Mouse (Mus musculus): ENCODE data around the gene Pdzd2.

Gene Pdzd2

DNA sequence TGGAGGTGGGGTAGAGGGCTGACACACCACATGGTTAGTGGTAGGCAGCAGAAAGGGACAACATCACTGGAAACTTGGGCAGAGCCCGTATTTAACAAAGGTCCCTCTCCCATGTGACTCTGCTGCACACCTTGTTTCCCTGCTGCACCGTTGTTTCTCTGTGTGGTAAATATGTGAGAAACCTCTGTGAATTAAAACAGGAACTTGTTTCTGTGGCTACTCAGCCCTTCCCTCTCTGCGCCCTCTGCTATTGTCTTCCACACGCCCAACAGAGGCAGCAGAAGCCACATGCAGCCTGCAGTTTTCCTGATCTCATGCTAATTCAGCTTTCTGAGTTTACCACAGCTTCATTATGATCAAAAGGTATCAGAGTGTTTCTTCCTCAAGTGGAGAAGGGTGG is 239.1 kb downstream of the Pdzd2 start:
- in situ Hi-C loops (cut with MboI; ENCODE audit: low sequenced_read_pairs), result no loop called here

GRCm38 (mm10) chr15:12494084-12494483 is 245.6 kb downstream of the Pdzd2 start:
- in situ Hi-C loops (cut with MboI; ENCODE audit: low sequenced_read_pairs), result no loop called here

GRCm38 (mm10) chr15:12493258-12493657 is 246.5 kb downstream of the Pdzd2 start:
- in situ Hi-C loops (cut with MboI; ENCODE audit: low sequenced_read_pairs), result no loop called here

DNA sequence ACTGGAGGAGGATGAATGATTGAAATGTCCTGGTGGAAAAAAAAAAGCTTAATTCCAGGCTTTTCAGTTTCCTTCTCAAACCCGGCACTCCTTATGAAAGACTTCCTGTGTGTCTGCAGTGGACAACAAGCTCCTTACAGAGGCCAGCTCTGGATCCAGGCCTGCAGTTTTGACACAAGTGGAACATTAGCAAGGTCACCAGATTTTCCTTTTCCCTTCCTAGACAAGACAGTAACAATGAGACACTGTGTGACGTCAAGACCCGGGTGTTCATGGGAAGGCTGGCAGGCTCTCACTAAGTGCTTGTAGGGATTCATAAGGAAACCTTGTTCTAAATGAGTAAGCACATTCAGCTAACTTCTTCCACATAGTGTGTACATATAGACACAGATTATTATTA is 248.8 kb downstream of the Pdzd2 start:
- in situ Hi-C loops (cut with MboI; ENCODE audit: low sequenced_read_pairs), result no loop called here

DNA sequence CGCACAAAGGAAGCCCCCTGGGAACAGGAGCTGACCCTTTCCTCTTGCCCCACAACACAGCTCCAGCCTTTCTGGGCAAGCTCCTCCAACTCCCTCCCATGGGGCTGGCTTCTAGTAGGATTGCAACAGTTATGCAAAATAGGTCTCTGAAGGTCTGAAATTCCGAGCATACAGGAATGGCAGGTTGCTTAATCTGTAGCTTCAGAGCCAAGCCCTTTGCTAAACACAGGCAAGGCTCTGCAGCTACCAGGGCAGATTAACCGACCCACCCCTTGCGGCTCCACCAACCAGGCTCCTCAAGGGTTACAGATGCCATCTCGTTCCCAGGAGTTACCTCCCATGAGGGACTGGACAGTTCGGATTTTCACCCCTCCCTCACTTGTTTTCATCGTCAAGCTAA is 249.2 kb downstream of the Pdzd2 start:
- in situ Hi-C loops (cut with MboI; ENCODE audit: low sequenced_read_pairs), result no loop called here

DNA sequence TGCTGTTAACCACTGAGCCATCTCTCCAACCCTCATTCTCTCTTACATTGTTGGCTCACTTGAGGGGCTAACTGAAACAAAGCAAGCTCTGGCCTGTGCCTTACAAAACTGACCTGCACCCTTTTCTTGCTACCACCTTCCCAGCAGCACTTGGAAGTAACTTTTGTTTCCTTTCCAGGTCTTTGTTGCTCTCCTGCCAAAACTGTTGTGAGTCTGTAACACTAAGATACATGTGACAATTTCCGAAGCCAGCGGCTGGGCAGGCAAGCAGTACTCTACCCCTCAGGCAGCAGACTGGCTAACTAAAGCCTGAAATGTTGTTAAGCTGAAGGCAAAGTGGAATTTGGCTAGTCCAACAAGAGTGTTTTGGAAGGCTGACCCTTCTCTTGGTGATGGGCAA is 251.4 kb downstream of the Pdzd2 start:
- in situ Hi-C loops (cut with MboI; ENCODE audit: low sequenced_read_pairs), result no loop called here

GRCm38 (mm10) chr15:12481261-12481660 is 258.5 kb downstream of the Pdzd2 start:
- in situ Hi-C loops (cut with MboI; ENCODE audit: low sequenced_read_pairs), result no loop called here

DNA sequence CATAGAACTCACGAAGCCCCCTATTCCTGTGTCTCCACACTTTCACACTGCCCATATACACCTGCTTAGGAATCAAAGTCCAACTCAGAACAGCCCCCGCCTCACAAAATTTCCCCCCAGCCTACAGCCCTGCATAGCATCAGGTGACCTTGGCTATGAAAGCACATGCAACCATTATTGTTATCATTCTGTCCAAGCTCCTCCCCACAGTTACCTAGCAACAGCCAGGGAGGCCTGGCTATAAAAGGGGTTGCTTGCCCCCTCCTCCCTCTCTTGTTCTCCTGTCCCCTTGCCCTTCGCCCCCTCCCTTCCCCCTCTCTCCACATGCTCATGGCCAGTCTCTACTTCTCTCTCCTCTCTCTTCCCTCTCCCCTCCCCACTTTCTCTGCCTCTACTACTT is 259.4 kb downstream of the Pdzd2 start:
- in situ Hi-C loops (cut with MboI; ENCODE audit: low sequenced_read_pairs), result no loop called here

GRCm38 (mm10) chr15:12479326-12479725 is 260.4 kb downstream of the Pdzd2 start:
- in situ Hi-C loops (cut with MboI; ENCODE audit: low sequenced_read_pairs), result no loop called here

DNA sequence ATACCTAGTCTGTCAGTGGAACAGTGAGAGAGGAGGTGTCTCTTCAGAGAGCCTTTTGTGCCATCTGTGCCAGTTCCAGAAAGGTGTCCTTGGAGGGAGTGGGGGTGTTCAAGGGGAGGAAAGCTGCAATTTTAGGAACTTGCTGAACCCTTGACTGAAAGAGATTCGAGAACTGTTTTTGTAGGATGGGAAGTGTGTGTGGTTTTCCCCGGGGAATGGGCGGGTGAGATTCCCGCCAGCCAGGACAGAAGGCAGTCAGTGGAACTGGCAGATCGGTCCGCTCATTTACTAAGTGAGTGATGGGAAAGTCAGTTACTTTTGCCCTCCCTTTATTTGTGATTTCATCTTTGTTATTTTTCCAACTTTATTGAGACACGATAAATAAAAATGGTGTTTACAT is 266.1 kb downstream of the Pdzd2 start:
- in situ Hi-C loops (cut with MboI; ENCODE audit: low sequenced_read_pairs), result no loop called here

DNA sequence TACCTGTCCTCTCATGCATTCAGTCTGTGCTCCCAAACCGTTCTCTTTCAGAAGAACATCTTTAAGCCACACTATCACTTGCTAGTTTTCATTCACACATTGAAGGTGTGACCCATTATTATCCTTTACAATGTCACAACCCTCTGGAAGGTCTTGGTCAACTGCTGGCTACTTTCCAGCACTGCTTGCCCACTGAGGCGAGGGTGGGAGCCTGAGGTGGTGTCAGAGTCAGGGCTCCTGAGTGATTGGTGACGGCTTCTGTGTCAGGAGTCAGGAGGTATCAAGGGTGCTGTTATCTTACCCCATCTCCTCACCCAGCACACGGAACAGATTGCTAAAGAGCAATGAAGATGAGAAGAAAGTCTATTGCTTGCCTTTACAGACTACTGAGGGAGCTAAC is 267.1 kb downstream of the Pdzd2 start:
- in situ Hi-C loops (cut with MboI; ENCODE audit: low sequenced_read_pairs), result no loop called here

DNA sequence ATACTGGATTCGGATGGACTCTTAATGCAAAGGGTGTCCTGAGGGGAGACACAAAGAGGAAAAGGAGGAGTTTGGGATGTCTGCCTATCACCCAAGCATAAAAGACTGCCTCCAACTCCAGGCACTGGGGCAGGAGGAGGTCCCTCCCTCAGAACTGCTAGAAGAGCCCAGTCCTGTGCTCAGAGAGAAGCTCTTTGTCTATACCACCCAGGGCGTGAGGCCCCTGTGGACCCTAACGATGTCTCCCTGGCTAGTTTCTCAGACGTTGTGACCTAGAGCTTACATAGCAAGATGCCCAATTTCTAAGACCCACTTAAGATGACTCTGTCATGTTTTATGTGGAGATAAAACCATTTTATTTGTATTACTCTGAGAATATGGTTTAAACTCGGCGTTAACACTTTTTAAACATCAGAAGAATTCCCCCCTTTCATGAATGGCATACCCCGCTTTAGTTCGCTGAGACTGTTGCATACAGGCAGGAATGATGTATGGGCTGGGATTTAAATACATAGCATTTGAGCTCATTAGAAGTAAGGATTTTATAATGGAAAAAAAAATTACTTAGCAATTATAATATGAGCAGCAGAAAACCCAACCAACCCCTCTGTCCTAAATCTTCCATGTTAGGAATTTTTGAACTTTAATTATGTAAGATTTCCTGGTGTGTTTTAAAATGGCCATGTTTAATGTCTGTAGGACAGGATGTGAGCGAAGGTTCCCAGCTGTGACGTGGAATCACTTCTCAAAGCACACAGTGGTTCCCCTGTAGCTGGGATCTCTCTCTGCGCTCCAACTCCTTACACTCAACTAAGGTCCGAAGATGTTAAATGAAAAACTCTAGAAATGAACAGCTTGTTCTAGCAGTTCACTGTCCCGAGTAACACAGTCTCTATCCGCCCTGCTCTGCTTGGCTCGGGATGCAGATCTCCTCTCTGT is 268.6 kb downstream of the Pdzd2 start:
- in situ Hi-C loops (cut with MboI; ENCODE audit: low sequenced_read_pairs), result no loop called here

DNA sequence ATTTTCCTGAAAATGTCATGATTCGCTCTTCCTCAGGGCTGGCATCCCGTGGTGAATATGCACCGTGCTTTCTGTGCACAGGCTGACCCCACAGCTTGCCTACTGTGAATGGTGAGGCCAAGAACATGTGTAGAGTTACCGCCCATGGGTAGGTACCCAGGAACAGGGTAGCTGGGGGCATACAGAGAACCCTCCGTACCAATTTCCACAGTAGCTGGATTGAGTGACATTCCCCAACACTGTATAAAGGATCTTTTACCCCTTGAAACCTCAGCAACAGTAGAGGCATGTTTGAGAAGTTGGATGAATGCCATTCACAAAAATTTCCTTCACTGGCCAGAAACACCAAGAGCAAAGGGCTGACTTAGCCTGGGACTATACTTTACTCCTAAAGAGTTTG is 271.1 kb downstream of the Pdzd2 start:
- in situ Hi-C loops (cut with MboI; ENCODE audit: low sequenced_read_pairs), result no loop called here

DNA sequence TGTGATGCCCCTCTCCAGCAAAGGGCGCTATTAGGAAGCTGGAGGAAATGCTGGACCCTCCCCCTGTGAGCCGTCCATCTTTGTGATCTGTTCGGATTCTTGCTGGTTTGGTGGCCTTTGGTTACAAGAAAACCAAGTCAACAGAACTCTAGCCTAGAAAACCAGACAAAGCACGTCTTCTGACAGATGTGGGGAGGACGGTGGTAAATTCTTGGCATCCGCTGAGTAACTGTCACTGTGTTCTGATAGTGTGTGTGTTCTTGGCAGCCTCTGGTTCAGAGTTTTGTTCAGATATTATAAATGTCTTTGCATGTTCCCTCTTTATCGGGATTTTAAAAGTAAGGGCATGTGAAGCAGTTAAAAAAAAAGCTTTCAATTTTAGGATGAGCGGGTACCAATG is 274.0 kb downstream of the Pdzd2 start:
- in situ Hi-C loops (cut with MboI; ENCODE audit: low sequenced_read_pairs), result no loop called here

- in situ Hi-C loops (cut with MboI; ENCODE audit: low sequenced_read_pairs), result no loop called here
Measured at GRCm38 (mm10) chr15:12456808-12457207, 282.9 kb downstream of the Pdzd2 start.

GRCm38 (mm10) chr15:12453343-12453742 is 286.4 kb downstream of the Pdzd2 start:
- in situ Hi-C loops (cut with MboI; ENCODE audit: low sequenced_read_pairs), result no loop called here

DNA sequence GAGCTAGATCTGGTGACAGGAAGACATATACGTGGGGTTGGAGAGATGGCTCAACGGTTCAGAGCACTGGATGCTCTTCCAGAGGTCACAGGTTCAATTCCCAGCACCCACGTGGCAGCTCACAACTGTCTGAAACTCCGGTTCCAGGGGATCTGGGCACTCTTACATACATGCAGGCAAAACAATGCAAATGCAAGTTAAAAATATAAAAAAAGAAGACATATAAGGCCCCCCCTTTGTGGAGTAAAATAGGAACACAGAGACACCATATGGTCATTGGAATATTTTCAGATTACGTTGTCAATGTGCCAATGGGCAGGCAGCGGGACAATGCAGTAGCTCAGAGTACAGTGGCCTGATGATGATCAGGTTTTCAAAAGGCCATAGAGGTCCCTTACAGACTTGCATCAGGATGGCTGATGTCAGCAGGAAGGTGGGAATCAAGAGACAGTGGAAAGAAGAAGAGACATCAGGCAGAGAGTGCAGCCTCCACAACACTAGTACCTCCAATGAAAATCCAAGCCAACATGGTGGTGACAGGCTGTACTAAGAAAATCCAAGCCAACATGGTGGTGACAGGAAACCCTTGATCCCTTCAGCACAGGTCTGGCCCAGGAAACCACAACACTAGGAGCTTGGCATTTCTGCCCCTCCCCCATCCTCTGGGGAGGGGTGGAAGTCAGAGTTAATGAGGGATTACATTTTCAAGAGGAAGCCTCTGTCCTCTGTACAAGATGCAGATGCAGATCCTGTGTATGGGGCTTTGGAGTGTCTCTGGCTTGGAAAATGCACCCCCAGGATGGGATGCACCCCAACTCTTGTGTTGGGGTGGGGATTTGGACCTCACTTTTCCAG is 287.4 kb downstream of the Pdzd2 start:
- in situ Hi-C loops (cut with MboI; ENCODE audit: low sequenced_read_pairs), result no loop called here

DNA sequence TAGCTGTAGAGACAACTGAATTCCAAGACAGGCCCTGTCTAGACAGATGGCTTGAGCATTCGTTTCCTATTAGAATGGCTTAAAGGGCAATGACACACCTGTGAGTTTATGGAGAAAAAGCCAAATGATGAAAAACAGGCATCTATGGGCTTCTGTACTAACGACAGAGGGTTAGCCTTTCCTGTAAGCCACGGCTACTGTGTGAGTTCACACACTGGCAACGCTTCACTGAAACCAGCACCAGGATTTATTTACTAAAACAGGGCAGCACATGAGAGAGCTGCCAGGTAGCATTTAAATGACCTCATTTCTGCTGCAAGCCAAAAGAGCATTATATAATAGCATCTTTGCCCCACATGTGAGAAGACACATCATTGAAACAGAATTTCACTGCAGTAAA is 288.3 kb downstream of the Pdzd2 start:
- in situ Hi-C loops (cut with MboI; ENCODE audit: low sequenced_read_pairs), result no loop called here

- in situ Hi-C loops (cut with MboI; ENCODE audit: low sequenced_read_pairs), result no loop called here
Measured at GRCm38 (mm10) chr15:12450790-12451189, 288.9 kb downstream of the Pdzd2 start.

- in situ Hi-C loops (cut with MboI; ENCODE audit: low sequenced_read_pairs), result no loop called here
Measured at GRCm38 (mm10) chr15:12449321-12449720, 290.4 kb downstream of the Pdzd2 start.

DNA sequence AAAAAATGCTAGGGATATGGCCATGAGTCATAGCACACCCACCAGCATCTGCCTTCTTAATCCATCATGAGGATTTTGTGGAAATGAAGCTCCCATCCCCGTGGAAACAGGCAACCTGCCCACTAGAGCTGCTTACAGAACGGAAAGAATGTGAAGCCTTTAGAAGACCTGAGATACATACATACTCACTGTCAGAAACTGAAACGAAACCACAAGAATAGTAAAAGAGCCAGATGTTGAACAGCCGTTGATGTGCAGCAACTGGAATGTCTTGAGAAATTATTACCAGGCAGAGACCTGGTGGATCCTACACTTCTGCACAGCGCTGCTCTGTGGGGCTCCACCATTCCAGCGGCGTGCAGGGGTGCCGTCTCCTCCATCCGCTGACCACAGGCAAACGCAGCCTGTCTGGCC is 292.7 kb downstream of the Pdzd2 start:
- in situ Hi-C loops (cut with MboI; ENCODE audit: low sequenced_read_pairs), result no loop called here

DNA sequence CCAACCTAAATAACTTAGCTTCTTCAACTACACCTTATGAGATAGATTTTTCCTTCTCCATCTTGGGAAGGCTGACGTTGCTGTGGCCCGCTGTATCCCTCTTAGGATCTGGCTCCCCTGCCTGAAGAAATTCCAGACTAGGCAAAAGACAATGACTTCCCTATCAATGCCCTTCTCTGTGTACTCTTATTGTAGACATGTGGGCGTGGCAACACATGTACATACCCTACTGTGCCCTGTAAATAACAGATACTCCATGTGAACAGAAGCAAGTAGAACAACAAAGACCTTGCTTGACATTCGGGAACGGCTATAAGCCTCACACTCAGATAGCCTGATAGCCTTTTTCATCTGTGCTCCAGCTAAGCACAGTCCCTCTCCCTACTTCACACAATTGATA is 295.2 kb downstream of the Pdzd2 start:
- in situ Hi-C loops (cut with MboI; ENCODE audit: low sequenced_read_pairs), result no loop called here
